Mouse (Mus musculus): Measurements from ENCODE around the gene Mrpl24. TPM values are rescaled to one million over a fixed set of nuclear protein-coding genes. Genes with fewer than 3 reads are reported as not detected.

Gene Mrpl24
- polyA plus RNA-seq, 1 experiment from 2014 or later, result 166 TPM

DNA sequence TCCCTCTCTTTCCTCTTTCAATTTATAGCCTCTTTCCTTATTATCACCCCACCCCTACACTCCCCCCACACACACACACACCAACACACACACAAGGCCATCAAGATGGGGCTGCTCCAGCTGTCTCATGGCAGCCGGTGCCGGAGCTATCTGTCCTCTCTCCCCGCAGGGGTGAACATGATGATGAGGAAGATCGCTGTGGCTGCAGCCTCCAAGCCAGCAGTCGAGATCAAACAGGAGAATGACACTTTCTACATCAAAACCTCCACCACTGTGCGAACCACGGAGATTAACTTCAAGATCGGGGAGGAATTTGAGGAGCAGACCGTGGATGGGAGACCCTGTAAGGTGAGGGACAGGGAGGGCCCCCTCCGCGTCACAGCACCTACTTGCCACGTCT is 32.6 kb downstream of the Mrpl24 start:
- no peaks in the 10 kb centered on the region for H3K27me3 ChIP-seq
- ChIA-PET POLR2A (no interaction called here), CTCF (interaction anchor here (1.1 to 3.6 kb wide), 4 partner anchors 9 to 35 kb away, joined by 4 to 14 read pairs (median 10); no protein-coding TSS in a partner anchor)
- TF ChIP-seq CTCF (IDR thresholded peaks at IDR 0.05), result no peak
- ATAC-seq (no peak), DNase-seq (ENCODE audit: low read depth, low spot score) (no peak)
- in situ Hi-C loops (cut with MboI; ENCODE audit: low pct_unique_long_range_greater_than_20kb), result no loop called here

- CTCF ChIA-PET, result interaction anchor here (1.1 to 3.6 kb wide), 5 partner anchors 8 to 34 kb away, joined by 4 to 14 read pairs (median 6); no protein-coding TSS in a partner anchor
- in situ Hi-C loops (cut with MboI; ENCODE audit: low pct_unique_long_range_greater_than_20kb), result no loop called here
These were observed 33.1 kb downstream of the Mrpl24 start for GRCm38 (mm10) chr3:87952440-87952839.

DNA sequence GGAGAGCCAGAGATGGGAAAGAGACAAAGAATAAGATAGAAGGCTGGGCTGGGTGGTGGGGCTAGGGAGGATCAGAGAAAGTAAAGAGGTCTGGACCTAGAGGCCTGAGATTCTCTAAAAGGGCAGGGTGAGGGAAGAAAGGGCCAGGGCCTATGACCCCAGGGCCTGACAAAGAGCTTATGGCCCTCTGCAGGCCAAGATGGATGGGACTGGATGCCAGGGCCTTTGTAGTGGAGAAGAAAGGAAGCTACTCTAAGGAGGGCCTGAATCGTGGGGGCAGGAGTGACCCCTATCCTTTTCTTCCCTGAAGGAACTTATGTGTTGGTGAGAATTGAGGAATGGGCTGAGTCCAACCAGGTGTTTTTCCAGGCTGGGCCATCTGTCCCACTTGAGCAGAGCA is 38.8 kb downstream of the Mrpl24 start:
- no peak for DNase-seq (ENCODE audit: low read depth, low spot score)
- H3K27me3 ChIP-seq, result no peaks in the 10 kb centered on the region
- ChIA-PET POLR2A (interaction anchor here (0.7 to 1.4 kb wide), 2 partner anchors 9 to 72 kb away, joined by 3 to 5 read pairs; no protein-coding TSS in a partner anchor), CTCF (interaction anchor here (5.4 to 18.9 kb wide), 2 partner anchors 14 to 28 kb away, joined by 63 to 437 read pairs; partner anchors contain the start of gene Nes)
- in situ Hi-C loops (cut with MboI; ENCODE audit: low pct_unique_long_range_greater_than_20kb), result no loop called here
- TF ChIP-seq CTCF (IDR thresholded peaks at IDR 0.05), result no peak
- ATAC-seq, result no peak

More at GRCm38 (mm10) chr3:87952440-87952839, 33.1 kb downstream of the Mrpl24 start:
- no peak for ATAC-seq
- no peaks in the 10 kb centered on the region for H3K27me3 ChIP-seq
- TF ChIP-seq CTCF (IDR thresholded peaks at IDR 0.05), result no peak
- no peak for DNase-seq (ENCODE audit: low read depth, low spot score)
- POLR2A ChIA-PET, result no interaction called here

GRCm38 (mm10) chr3:87958476-87958875 is 39.2 kb downstream of the Mrpl24 start:
- ATAC-seq (no peak), DNase-seq (ENCODE audit: low read depth, low spot score) (no peak)
- CTCF ChIA-PET, result interaction anchor here (4.0 to 18.9 kb wide), 3 partner anchors 14 to 28 kb away, joined by 42 to 437 read pairs (median 63); partner anchors contain the start of gene Nes
- no peak for TF ChIP-seq CTCF (IDR thresholded peaks at IDR 0.05)
- POLR2A ChIA-PET, result interaction anchor here (1.4 to 3.1 kb wide), 2 partner anchors 9 to 22 kb away, joined by 5 to 15 read pairs; no protein-coding TSS in a partner anchor
- no peaks in the 10 kb centered on the region for H3K27me3 ChIP-seq
- in situ Hi-C loops (cut with MboI; ENCODE audit: low pct_unique_long_range_greater_than_20kb), result no loop called here

GRCm38 (mm10) chr3:87958967-87959366 is 39.7 kb downstream of the Mrpl24 start:
- POLR2A ChIA-PET, result interaction anchor here (1.4 to 3.1 kb wide), 2 partner anchors 10 to 23 kb away, joined by 5 to 15 read pairs; no protein-coding TSS in a partner anchor
- H3K27me3 ChIP-seq, result no peaks in the 10 kb centered on the region
- DNase-seq (ENCODE audit: low read depth, low spot score) (no peak), ATAC-seq (no peak)
- TF ChIP-seq CTCF (IDR thresholded peaks at IDR 0.05), result no peak
- in situ Hi-C loops (cut with MboI; ENCODE audit: low pct_unique_long_range_greater_than_20kb), result no loop called here
- CTCF ChIA-PET, result interaction anchor here (4.0 to 18.9 kb wide), 3 partner anchors 13 to 27 kb away, joined by 42 to 437 read pairs (median 63); partner anchors contain the start of gene Nes

DNA sequence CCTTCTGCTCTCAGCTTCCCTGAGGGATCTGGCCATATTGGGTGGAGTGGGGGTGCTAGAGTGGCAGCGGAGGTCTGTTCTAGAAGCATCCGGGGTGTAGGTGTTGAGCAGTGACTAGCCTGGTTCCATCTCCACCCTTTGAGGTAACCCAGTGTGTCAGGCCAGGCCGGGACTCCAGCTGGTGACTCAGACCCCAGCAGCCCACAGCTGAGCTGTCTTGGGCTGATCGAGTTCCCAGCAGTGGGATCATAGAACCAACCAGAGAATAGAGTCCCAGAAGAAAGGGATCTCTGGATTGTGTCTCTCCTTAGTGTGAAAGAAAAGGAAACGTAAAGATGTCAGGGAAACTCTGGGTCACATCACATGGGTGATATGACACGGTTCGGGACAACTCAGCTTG is 40.1 kb downstream of the Mrpl24 start:
- POLR2A ChIA-PET, result interaction anchor here (1.4 to 3.1 kb wide), 2 partner anchors 10 to 23 kb away, joined by 5 to 15 read pairs; no protein-coding TSS in a partner anchor
- CTCF ChIA-PET, result interaction anchor here (1.2 to 18.9 kb wide), 5 partner anchors 13 to 99 kb away, joined by 4 to 437 read pairs (median 42); partner anchors contain the start of gene Nes
- TF ChIP-seq CTCF (IDR thresholded peaks at IDR 0.05), result no peak
- H3K27me3 ChIP-seq, result no peaks in the 10 kb centered on the region
- ATAC-seq (no peak), DNase-seq (ENCODE audit: low read depth, low spot score) (no peak)
- in situ Hi-C loops (cut with MboI; ENCODE audit: low pct_unique_long_range_greater_than_20kb), result no loop called here

- CTCF ChIA-PET, result interaction anchor here (0.6 to 18.9 kb wide), 19 partner anchors 8 to 191 kb away, joined by 3 to 437 read pairs (median 5); partner anchors contain the start of genes Crabp2, Nes and Prcc
- in situ Hi-C loops (cut with MboI; ENCODE audit: low pct_unique_long_range_greater_than_20kb), result no loop called here
These were observed 40.9 kb downstream of the Mrpl24 start for GRCm38 (mm10) chr3:87960191-87960585.

DNA sequence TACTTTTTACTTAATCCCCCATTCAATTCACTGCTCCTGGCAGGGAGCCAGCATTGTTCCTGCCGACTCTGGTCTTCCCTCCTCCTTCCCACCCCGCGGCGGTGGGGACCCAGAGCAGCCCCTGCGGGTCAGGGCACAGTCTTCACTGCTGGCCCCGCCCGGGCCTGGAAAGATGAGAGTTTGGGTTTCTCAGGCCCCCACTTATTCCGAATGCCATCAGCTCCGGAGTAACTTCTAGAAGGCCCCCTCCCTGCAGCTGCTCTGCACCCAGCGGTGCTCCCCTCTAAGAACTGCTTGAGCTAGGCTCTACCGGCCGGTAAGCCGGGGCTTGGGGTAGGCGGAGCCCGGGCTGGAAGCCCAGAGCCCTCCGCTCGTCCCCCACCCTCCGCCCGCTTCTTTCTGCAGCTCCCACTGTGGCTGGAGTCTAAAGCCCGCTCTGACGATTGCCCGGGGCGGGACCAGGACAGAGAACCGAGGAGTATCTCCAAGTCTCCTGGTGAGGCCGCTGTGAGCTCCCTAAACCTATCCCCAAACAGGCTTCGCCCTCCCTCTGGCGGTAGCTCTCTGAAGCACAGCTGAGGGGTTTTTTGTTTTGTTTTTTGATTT is 41.4 kb downstream of the Mrpl24 start:
- POLR2A ChIA-PET, result interaction anchor here (1.1 to 3.1 kb wide), 4 partner anchors 9 to 75 kb away, joined by 3 to 15 read pairs (median 4); partner anchors contain the start of gene Prcc
- no peak for TF ChIP-seq CTCF (IDR thresholded peaks at IDR 0.05)
- peak; percentile 95 for DNase-seq (ENCODE audit: low read depth, low spot score)
- H3K27me3 ChIP-seq, result no peaks in the 10 kb centered on the region
- in situ Hi-C loops (cut with MboI; ENCODE audit: low pct_unique_long_range_greater_than_20kb), result no loop called here
- ATAC-seq, result peak; percentile 95
- CTCF ChIA-PET, result interaction anchor here (0.6 to 18.9 kb wide), 20 partner anchors 8 to 192 kb away, joined by 3 to 437 read pairs (median 4); partner anchors contain the start of genes Crabp2, Nes and Prcc

More at GRCm38 (mm10) chr3:87960191-87960585, 40.9 kb downstream of the Mrpl24 start:
- no peak for TF ChIP-seq CTCF (IDR thresholded peaks at IDR 0.05)
- DNase-seq (ENCODE audit: low read depth, low spot score) (no peak), ATAC-seq (no peak)
- no peaks in the 10 kb centered on the region for H3K27me3 ChIP-seq
- POLR2A ChIA-PET, result interaction anchor here (1.1 to 3.1 kb wide), 4 partner anchors 10 to 75 kb away, joined by 3 to 15 read pairs (median 4); partner anchors contain the start of gene Prcc

GRCm38 (mm10) chr3:87970184-87970938 is 51.1 kb downstream of the Mrpl24 start:
- ATAC-seq, result peak; percentile 18
- no peaks in the 10 kb centered on the region for H3K27me3 ChIP-seq
- ChIA-PET POLR2A (interaction anchor here (0.6 to 6.8 kb wide), 5 partner anchors 10 to 36 kb away, joined by 3 to 96 read pairs (median 4); no protein-coding TSS in a partner anchor), CTCF (interaction anchor here (0.8 to 18.9 kb wide), 20 partner anchors 10 to 199 kb away, joined by 3 to 437 read pairs (median 4); no protein-coding TSS in a partner anchor)
- in situ Hi-C loops (cut with MboI; ENCODE audit: low pct_unique_long_range_greater_than_20kb), result no loop called here
- no peak for DNase-seq (ENCODE audit: low read depth, low spot score)
- TF ChIP-seq CTCF (IDR thresholded peaks at IDR 0.05), result no peak

All from Patski (cell line).